Mouse (Mus musculus): ENCODE measurements around the gene Gm17334. TPM values are rescaled to one million over a fixed set of nuclear protein-coding genes. Genes with fewer than 3 reads are reported as not detected.
A peak's percentile ranks its signal among the peaks of the same experiment; 100 is the strongest.

The Gm17334 gene
- polyA plus RNA-seq, 1 experiment from 2014 or later, result 0.19 TPM

DNA sequence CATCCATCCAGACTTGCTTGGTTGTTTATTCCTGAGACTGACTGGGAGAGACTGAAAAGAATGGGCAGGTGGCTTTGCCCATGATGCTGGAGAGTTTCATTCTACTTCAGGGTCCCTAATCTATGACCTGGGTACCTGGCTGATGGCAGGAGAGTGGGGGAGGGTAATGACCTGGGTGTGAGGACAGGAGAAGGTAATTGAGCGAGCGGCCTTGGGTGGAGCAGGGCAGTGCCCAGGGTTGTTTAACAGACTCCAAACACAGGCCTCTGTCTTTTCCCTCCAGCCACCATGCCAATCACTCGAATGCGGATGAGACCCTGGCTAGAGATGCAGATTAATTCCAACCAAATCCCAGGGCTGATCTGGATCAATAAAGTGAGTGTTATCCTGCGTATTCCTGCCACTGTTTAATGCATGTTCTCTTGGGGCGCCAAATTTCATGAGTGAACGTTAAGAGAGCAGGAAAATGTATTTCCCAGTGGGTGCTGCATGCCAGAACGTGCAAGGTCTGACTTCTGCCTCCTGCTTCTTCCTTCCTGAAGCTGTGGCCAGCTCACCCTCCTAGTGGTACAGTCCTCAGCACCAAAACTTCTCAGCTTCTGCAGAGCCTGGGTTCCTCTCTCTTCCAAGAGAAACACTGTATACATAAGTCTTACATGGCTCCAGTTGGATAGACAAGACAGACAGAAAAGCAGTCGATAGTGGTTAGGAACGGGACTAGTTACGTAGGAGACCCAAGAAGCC lies 1.8 kb downstream of the Gm17334 start:
- H3K4me2 ChIP-seq (ENCODE audit: low read depth, low read length), result peak overlapping the region; percentile 54
- H3K9ac ChIP-seq (ENCODE audit: low read depth, low read length), result no peak overlapping the region
- no peaks in the 10 kb centered on the region for H3K9me3 ChIP-seq (replicated peaks; ENCODE audit: control insufficient read depth, low read length)
- peak overlapping the region; percentile 67 for H3K4me3 ChIP-seq (ENCODE audit: low read depth, low read length)
- peaks cover 18% of the 10 kb centered on the region for H3K27me3 ChIP-seq (ENCODE audit: control insufficient read depth, insufficient read depth, low read depth, low read length)
- H3K36me3 ChIP-seq (ENCODE audit: control insufficient read depth, insufficient read depth), result peaks cover 2% of the 10 kb centered on the region
- WGBS (ENCODE audit: insufficient replicate concordance), result 50% methylated on average over 11 of the region's 11 CpGs
- H3K27ac ChIP-seq (ENCODE audit: low read length), result no peak overlapping the region
- no peak for ATAC-seq (ENCODE audit: low read depth)
- H3K4me1 ChIP-seq (ENCODE audit: control insufficient read depth, low read depth, low read length), result peaks cover 11% of the 10 kb centered on the region

DNA sequence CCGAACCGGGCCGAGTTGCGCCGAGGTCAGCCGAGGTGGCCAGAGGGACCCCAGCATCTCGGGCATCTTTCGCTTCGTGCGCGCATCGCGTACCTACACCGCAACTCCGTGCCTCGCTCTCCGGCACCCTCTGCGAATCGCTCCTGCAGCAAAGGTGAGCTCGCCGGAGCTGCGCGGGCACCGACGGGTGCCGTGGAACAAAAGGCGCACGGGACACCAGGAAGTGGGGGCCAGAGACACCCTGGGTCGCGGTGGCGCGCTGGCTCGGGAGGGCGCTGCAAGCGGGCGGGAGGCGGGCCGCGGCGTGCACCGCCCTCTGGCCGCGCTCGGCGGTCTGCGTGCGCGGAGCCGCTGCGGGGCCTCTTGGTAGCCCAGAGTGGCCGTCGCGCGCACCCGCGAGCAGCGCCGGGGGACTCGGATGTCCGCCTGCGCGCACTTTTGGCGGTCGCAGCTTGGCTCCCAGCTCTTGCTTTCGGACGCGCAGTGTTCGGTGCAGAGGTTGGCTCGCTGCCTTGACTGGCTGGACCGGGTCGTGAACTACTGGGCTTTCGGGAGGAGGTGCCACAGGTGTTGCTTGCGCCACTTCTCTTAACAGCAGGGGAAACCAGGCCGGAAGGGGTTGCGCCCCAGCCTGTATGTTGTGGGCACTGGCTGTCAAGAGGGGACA lies 2.7 kb downstream of the Gm17334 start:
- Histone ChIP-seq H3K9me3 (replicated peaks; ENCODE audit: control insufficient read depth, low read length) (no peaks in the 10 kb centered on the region), H3K4me3 (ENCODE audit: low read depth, low read length) (peak overlapping the region; percentile 67), H3K4me1 (ENCODE audit: control insufficient read depth, low read depth, low read length) (peaks cover 11% of the 10 kb centered on the region), H3K9ac (ENCODE audit: low read depth, low read length) (peak overlapping the region; percentile 63), H3K4me2 (ENCODE audit: low read depth, low read length) (peak overlapping the region; percentile 54), H3K27ac (ENCODE audit: low read length) (peak overlapping the region; percentile 78), H3K27me3 (ENCODE audit: control insufficient read depth, insufficient read depth, low read depth, low read length) (peaks cover 18% of the 10 kb centered on the region), H3K36me3 (ENCODE audit: control insufficient read depth, insufficient read depth) (no peaks in the 10 kb centered on the region; the same call in 1 of the 2 replicates)
- peak; percentile 74 for ATAC-seq (ENCODE audit: low read depth)
- WGBS (ENCODE audit: insufficient replicate concordance), result under 1% methylated on average over 72 of the region's 75 CpGs

DNA sequence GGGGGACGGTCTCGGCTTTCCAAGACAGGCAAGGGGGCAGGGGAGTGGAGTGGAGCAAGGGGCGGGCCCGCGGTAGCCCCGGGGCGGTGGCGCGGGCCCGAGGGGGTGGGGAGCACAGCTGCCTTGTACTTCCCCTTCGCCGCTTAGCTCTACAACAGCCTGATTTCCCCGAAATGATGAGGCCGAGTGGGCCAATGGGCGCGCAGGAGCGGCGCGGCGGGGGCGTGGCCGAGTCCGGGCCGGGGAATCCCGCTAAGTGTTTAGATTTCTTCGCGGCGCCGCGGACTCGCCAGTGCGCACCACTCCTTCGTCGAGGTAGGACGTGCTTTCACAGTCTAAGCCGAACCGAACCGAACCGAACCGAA lies 3.2 kb downstream of the Gm17334 start, which contains the start of gene Irf1:
Gene Irf1 (plus strand): TSS at position 255 of the 365 bp plus-strand sequence.
- no peaks in the 10 kb centered on the region for H3K9me3 ChIP-seq (replicated peaks; ENCODE audit: control insufficient read depth, low read length)
- H3K4me2 ChIP-seq (ENCODE audit: low read depth, low read length), result peak within 1 kb of the TSS; percentile 54
- peak within 1 kb of the TSS; percentile 63 for H3K9ac ChIP-seq (ENCODE audit: low read depth, low read length)
- peak within 1 kb of the TSS; percentile 78 for H3K27ac ChIP-seq (ENCODE audit: low read length)
- H3K36me3 ChIP-seq (ENCODE audit: control insufficient read depth, insufficient read depth), result no peaks in the 10 kb centered on the region; the same call in 1 of the 2 replicates
- peaks cover 11% of the 10 kb centered on the region for H3K4me1 ChIP-seq (ENCODE audit: control insufficient read depth, low read depth, low read length)
- WGBS (ENCODE audit: insufficient replicate concordance), result 0% methylated on average over 40 of the region's 40 CpGs
- peak within 1 kb of the TSS; percentile 67 for H3K4me3 ChIP-seq (ENCODE audit: low read depth, low read length)
- peaks cover 18% of the 10 kb centered on the region for H3K27me3 ChIP-seq (ENCODE audit: control insufficient read depth, insufficient read depth, low read depth, low read length)
- peak; percentile 89 for ATAC-seq (ENCODE audit: low read depth)

DNA sequence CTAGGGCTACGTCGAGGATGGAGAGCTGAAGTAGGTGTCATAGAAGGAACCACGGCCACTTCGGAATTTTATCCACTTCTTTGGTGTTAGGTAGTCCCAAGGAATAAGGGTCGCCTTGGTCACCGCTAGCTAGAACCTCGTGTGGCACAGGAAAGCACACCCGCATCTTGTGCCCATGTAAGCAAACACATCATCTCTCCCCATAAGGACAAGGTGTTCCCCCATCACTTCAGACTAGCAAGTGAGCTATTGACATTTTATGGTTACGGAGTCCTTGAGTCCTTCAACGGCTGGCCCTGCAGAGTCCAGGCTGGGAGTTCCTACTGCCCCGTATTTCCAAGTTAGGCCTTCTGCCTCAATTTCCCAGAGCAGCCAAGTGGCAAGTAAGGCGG lies 3.8 kb downstream of the Gm17334 start:
- peaks cover 18% of the 10 kb centered on the region for H3K27me3 ChIP-seq (ENCODE audit: control insufficient read depth, insufficient read depth, low read depth, low read length)
- H3K27ac ChIP-seq (ENCODE audit: low read length), result no peak overlapping the region

DNA sequence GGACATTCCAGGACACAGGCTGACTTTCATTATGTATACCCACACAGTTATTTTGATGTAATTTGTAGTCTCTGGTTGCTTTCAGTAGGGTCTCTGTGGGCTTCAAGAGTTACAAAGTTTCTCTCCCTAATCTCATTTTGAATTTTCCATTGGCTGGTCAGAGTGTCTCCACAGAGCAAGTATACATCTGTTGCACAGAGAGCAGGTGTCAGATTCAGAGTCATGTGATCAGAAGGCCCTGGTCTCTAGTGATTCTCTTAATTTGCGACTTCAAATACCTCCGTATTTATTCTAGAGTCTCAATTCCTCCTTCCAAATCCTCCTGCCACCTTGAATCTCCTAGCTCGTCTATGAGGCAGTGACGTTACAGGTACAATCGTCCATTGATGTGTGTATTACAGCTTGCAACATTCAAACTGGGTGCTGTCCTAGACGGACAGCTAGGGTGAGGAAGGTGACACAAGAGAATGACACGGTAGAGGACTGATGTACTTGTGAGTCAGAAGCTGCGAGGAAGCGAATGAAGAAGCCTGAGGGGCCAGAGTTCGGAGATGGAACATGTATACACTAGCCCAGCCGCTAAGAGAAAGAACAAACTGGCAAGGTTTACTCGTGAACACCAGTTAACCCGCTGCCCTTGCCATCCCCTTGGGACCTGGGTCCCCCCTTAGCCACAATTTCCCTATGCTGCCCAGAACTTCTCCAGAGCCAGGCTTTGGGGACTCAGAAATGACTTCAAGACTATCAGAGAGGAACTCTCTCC lies 4.4 kb downstream of the Gm17334 start:
- Histone ChIP-seq H3K4me1 (ENCODE audit: control insufficient read depth, low read depth, low read length) (peaks cover 18% of the 10 kb centered on the region), H3K27ac (ENCODE audit: low read length) (no peak overlapping the region), H3K4me3 (ENCODE audit: low read depth, low read length) (no peak overlapping the region), H3K9me3 (replicated peaks; ENCODE audit: control insufficient read depth, low read length) (no peaks in the 10 kb centered on the region), H3K36me3 (ENCODE audit: control insufficient read depth, insufficient read depth) (no peaks in the 10 kb centered on the region; the same call in 1 of the 2 replicates), H3K4me2 (ENCODE audit: low read depth, low read length) (no peak overlapping the region), H3K9ac (ENCODE audit: low read depth, low read length) (no peak overlapping the region), H3K27me3 (ENCODE audit: control insufficient read depth, insufficient read depth, low read depth, low read length) (peaks cover 18% of the 10 kb centered on the region)
- ATAC-seq (ENCODE audit: low read depth), result no peak
- 57% methylated on average over 13 of the region's 13 CpGs for WGBS (ENCODE audit: insufficient replicate concordance)

More for the DNA sequence above, 3.8 kb downstream of the Gm17334 start:
- Histone ChIP-seq H3K36me3 (ENCODE audit: control insufficient read depth, insufficient read depth) (no peaks in the 10 kb centered on the region; the same call in 1 of the 2 replicates), H3K4me2 (ENCODE audit: low read depth, low read length) (peak overlapping the region; percentile 54), H3K9ac (ENCODE audit: low read depth, low read length) (no peak overlapping the region), H3K4me1 (ENCODE audit: control insufficient read depth, low read depth, low read length) (peaks cover 15% of the 10 kb centered on the region), H3K4me3 (ENCODE audit: low read depth, low read length) (peak overlapping the region; percentile 67), H3K9me3 (replicated peaks; ENCODE audit: control insufficient read depth, low read length) (no peaks in the 10 kb centered on the region)
- 46% methylated on average over 12 of the region's 12 CpGs for WGBS (ENCODE audit: insufficient replicate concordance)
- no peak for ATAC-seq (ENCODE audit: low read depth)

DNA sequence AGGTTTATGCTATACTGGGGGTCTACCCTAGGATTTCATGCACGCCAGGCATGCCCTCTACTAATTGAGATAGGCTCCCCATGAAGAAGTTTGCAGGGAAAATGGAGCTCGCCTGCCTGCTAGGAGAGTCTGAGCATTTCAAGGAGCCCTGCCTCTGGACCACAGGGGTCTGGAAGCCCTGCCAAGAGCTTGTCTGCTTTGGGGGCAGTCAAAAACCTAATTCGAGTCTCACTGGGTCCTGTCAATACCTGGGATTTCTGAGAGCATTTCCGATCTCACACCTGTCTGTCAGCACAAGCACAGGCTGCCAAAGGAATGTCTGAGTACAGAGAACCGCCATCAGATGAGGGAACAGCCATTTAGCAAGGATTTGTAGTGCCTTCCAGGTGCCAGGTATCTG lies 8.4 kb downstream of the Gm17334 start:
- H3K4me1 ChIP-seq (ENCODE audit: control insufficient read depth, low read depth, low read length), result peaks cover 29% of the 10 kb centered on the region
- WGBS (ENCODE audit: insufficient replicate concordance), result 53% methylated on average over 5 of the region's 5 CpGs
- H3K9ac ChIP-seq (ENCODE audit: low read depth, low read length), result no peak overlapping the region
- peaks cover 6% of the 10 kb centered on the region; the same call in 1 of the 2 replicates for H3K27me3 ChIP-seq (ENCODE audit: control insufficient read depth, insufficient read depth, low read depth, low read length)
- H3K9me3 ChIP-seq (replicated peaks; ENCODE audit: control insufficient read depth, low read length), result no peaks in the 10 kb centered on the region
- H3K4me2 ChIP-seq (ENCODE audit: low read depth, low read length), result no peak overlapping the region
- H3K36me3 ChIP-seq (ENCODE audit: control insufficient read depth, insufficient read depth), result no peaks in the 10 kb centered on the region
- ATAC-seq (ENCODE audit: low read depth), result no peak
- H3K4me3 ChIP-seq (ENCODE audit: low read depth, low read length), result no peak overlapping the region
- H3K27ac ChIP-seq (ENCODE audit: low read length), result no peak overlapping the region

DNA sequence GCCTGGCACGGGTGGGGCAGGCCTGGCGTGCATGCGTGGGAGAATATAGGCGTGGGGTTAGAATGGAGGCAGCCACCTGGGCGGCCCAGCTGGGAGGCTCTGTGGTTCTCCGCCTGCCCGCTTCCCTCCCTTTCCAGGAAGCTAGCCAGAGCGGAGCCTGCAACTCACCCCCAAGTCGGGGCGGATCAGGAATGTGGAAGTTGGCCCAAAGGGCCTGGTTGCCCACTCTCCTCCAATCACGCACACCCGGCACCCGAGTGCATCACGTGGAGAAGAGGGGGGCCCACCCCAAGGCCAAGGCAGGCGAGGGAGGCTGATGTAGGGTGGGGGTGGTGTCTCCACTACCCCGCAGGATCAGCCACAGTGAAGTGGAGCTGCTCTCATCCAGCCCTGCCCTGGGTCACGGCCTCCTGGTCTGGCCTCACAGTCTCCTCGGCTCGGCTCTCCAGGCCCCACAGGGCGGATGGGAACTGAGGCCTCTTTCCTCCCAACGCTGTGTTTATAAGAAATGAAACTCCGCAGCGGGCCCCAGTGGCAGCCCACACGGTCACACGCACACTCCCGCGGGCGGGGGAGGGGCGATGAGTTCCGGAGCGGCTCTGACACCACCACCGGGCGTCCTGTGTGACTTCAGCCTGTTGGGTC lies 9.4 kb downstream of the Gm17334 start:
- peak overlapping the region; percentile 84 for H3K27ac ChIP-seq (ENCODE audit: low read length)
- peak overlapping the region; percentile 60 for H3K4me2 ChIP-seq (ENCODE audit: low read depth, low read length)
- H3K9ac ChIP-seq (ENCODE audit: low read depth, low read length), result peak overlapping the region; percentile 49
- WGBS (ENCODE audit: insufficient replicate concordance), result under 1% methylated on average over 33 of the region's 33 CpGs
- H3K4me1 ChIP-seq (ENCODE audit: control insufficient read depth, low read depth, low read length), result peaks cover 24% of the 10 kb centered on the region
- no peaks in the 10 kb centered on the region for H3K9me3 ChIP-seq (replicated peaks; ENCODE audit: control insufficient read depth, low read length)
- no peaks in the 10 kb centered on the region for H3K36me3 ChIP-seq (ENCODE audit: control insufficient read depth, insufficient read depth)
- peaks cover 1% of the 10 kb centered on the region; the same call in 1 of the 2 replicates for H3K27me3 ChIP-seq (ENCODE audit: control insufficient read depth, insufficient read depth, low read depth, low read length)
- ATAC-seq (ENCODE audit: low read depth), result peak; percentile 71
- H3K4me3 ChIP-seq (ENCODE audit: low read depth, low read length), result peak overlapping the region; percentile 43

DNA sequence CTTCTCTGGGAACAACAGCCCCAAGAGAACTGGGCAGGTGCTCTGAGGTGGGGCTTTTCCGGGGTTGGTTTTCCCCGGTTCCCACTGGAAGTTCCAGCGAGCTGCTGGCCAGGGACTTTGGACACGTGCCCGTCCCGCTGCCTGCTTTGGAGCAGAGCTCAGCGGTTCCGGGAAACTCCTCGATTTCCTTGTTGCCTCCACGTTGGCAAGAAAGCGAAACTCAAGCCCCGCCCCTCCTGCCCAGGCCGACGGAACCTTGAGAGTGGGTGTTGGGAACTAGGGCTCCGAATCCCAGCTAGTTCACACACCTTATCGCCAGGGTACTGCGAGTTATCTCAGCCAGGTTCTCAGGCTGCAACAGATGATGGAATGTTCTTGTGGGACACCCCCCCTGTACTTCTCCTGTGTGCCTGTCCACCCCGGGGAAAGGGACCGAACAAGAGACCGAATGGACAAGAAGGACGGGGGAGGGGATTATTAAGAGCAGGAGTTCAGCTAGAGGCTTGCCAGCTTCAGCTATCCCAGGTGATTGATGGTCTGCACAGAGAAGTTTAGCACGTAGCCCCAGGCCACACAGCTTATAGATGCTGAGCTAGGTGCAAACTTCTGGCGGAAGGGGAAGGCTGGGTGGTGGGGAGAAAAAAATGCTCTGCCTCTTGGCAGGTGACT lies 10.0 kb downstream of the Gm17334 start:
- Histone ChIP-seq H3K9ac (ENCODE audit: low read depth, low read length) (peak overlapping the region; percentile 38), H3K36me3 (ENCODE audit: control insufficient read depth, insufficient read depth) (no peaks in the 10 kb centered on the region), H3K9me3 (replicated peaks; ENCODE audit: control insufficient read depth, low read length) (no peaks in the 10 kb centered on the region), H3K4me1 (ENCODE audit: control insufficient read depth, low read depth, low read length) (peaks cover 24% of the 10 kb centered on the region), H3K27me3 (ENCODE audit: control insufficient read depth, insufficient read depth, low read depth, low read length) (no peaks in the 10 kb centered on the region), H3K4me3 (ENCODE audit: low read depth, low read length) (peak overlapping the region; percentile 43), H3K27ac (ENCODE audit: low read length) (peak overlapping the region; percentile 84), H3K4me2 (ENCODE audit: low read depth, low read length) (peak overlapping the region; percentile 60)
- WGBS (ENCODE audit: insufficient replicate concordance), result 2% methylated on average over 23 of the region's 23 CpGs
- ATAC-seq (ENCODE audit: low read depth), result no peak

All from liver, embryonic 16.5 days (tissue).